Mouse (Mus musculus): ENCODE measurements around the gene Poc1b.
"Not testable (repeated sequence)": the region's sequence is repeated elsewhere in the genome, so short reads cannot be mapped to it uniquely, and the experiment has no call there.

Poc1b gene

DNA sequence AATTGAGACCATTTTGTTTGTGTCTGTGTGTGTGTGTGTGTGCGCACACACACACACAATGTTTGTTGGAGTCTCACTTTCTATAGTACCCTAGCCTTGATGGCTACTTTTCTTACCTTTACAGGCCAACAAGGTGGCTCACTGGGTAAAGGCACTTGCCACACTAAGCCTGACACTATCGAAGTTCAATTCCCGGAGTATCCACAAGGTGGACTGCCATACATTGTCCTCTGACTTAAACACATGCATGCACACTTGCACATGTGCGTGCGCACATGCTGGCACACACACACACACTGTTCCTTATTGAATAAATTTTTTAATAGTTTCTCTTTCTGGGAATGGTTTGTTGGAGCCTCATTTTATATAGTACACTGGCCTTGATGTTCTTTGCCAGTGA is 50.0 kb downstream of the Poc1b start:
- no peak for DNase-seq (ENCODE audit: low spot score in 2 of 2)

DNA sequence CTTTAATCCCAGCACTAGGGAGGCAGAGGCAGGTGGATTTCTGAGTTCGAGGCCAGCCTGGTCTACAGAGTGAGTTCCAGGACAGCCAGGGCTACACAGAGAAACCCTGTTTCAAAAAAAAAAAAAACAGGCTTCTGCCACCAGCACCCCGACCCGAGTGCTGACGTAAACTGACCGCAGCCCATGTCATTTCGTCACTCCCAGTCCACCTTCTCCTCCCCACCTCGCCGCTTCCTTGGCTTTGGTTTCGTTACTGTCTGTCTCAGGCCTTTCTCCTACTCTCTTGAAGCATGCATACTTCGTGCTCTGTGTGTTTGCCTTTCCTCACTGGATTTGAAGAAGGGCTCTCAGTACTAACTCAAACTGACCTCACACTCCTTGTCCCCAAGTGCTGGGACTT is 50.9 kb downstream of the Poc1b start:
- not testable (repeated sequence) for DNase-seq (ENCODE audit: low spot score in 2 of 2)

DNA sequence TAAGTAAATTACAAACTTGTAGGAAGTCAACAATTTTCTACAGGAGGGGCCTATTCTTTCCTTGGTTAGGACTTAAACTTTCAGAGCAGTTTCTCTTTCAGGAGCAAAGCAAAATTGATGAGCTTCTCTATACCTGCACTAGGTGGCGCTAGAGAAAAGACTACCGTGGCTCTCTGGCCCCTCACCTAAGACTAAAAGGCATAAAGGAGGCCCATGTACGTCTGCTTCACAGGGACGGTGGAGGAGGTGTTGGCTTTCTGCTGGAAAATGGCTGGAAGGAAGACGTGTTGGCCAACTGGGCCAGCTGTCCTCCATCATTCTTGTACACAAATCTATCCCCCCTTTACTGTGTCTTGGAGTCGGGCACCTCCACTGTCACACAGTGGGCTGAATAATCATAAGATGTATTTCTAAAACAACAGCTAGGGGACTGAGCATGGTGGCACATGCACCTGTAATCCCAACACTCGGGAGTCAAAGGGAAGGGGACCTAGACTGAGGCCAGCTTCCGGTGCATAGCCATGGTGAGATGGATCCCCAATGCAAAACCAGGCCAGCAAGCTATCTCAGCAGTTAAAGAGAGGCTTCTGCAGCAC is 55.2 kb downstream of the Poc1b start:
- peak; percentile 18 to 46 for DNase-seq (ENCODE audit: low spot score in 2 of 2)

DNA sequence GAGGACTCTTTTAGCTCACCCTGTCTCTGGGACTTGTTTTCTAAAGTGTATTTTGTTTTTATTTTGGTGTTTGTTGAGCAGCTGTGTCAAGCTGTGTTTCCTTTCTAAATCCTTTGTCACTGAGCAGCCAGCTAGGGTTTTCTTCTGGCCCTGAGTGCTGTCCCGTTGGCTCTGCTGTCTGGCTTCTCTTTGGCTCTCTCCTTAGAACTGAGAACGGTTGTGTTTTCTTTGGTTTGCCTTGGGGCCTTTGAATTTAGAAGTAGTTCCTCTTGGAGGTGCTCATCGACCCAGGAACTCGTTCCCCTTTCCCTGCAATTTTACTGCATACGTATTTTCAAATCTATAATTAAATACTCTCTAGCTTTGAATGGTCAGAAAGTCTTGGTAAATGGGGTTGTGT is 56.2 kb downstream of the Poc1b start:
- DNase-seq (ENCODE audit: low spot score in 2 of 2), result no peak

DNA sequence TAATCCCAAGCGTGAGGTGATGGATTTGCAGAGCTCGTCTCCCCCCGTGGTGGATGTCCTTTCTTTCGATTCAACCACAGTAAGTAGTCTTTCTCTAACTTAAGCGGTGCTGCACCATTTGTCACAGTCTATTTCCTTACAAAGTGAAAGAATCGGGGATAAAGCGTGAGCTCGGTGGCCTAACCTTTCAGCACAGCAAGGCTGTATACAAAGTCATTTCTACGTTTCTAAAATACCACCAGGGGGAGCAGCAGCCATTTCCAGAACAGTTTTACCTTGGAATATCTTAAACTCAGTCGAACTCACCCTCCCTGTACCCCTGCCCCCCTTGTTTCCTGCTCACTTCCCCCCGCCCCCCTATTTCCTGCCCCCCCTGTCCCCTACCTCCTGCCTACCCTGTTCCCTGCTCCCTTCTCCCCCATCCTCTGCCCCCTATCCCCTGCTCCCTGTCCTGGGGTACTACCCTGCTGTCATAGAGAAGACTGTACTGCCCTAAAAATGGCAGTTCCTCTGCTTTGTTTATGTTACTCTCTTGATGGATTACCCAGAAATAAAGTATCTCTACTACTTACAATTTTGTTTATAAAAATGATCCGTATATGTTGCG is 58.1 kb downstream of the Poc1b start:
- peak; percentile 13 to 26 for DNase-seq (ENCODE audit: low spot score in 2 of 2)

DNA sequence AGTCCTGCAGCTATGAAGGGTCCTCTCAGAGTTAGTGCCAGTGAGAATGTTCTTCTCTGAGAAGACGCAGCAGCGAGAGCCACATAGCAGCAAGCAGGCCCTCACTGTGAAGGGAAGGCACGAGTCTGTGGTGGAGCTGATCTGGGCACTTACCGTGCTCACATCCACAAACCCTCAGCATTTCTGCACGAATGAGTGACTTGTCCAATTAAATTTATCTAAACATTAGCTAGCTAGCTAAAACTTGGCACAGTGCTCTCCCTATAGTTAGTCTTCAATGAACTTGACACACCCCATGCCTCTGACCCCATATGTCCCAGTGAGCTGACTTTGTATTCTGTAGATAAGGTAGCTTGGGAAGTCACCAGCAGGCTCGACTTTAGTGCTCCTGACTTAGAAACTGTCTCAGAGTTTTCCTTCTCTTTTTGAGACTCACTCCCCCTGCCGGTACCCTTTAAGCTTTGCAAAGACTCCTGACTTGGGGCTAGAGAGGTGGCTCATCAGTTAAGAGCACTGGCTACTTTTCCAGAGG is 59.0 kb downstream of the Poc1b start:
- no peak for DNase-seq (ENCODE audit: low spot score in 2 of 2)

DNA sequence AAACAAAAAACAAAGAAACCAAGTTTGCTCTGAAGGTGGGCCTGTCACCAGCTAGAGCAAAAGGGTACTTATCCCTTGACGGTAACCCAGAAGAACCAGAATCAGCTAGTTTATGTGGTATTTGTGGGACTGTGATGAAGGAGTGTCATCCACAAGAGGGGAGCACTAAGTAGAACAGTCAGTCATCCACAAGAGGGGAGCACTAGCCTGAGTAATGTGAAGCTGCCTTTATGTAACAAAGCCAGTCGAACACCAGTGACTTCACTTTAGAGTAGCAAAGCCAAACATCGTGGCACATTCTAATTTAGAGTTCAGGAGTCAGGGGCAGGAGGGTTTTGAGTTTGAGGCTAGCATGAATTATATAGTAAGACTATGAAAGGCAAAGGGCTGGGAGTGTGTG is 59.6 kb downstream of the Poc1b start:
- DNase-seq (ENCODE audit: low spot score in 2 of 2), result no peak

DNA sequence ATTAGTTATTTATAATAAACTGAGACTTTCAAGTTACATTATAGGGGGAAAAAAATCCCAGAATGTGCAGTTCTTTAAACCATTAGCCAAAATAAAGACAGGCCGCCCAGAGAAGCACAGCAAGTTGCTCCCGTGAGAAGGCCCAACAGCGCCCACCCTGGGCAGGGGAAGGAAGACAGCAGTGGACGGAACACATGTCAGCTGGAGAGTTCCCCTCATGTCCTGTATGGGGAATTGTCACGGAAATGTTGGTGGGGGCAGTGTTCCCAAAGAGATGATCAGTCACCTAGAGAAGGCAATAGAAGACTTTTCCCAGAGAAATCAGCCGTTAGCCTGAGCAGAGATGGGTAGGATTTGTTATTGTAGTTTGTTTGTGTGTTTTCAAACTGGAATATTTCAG is 61.6 kb downstream of the Poc1b start:
- no peak for DNase-seq (ENCODE audit: low spot score in 2 of 2)

DNA sequence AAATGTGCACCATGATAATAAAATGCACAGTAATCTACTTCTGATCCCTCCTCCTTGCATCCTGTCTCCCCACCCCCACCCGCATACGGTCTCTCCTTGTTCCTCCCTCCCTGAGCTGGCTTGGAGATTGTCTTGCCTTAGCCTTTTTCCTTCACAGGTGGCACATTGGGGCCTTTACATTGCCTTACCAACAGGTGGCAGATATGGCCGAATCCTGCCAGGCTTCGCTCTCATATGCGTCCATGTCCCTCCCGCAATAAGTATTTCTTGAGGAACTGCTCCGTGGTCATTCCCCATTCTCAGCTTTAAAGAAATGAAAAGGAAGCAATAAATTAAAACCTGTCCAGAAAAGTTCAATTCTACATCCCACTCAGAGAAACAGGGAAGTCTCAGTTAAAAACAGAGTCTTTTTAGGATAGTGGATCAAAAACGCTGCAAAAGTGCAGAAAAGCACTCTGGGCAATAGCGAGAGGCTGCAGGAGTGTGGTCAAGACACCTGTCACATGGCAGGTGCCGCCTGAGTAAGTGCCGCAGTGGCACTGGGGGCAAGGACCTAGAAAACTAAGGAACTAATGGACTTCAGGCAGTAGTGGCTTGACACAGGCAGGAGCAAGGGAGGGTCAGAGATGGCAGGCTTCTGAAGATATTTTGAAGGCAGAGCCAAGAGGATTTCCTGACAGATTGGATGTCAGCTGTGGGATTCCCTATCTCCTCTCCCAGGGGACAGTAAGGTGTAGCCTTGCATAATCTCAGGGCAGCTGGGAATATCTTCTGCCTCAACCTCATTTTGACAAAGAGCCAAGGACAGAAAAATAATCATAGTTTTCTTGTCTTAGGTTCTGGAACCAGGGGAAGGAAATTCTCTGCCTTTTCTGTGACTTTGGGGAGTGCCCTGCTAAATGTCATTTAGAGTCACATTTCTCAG is 62.3 kb downstream of the Poc1b start:
- no peak for DNase-seq (ENCODE audit: low spot score in 2 of 2)

DNA sequence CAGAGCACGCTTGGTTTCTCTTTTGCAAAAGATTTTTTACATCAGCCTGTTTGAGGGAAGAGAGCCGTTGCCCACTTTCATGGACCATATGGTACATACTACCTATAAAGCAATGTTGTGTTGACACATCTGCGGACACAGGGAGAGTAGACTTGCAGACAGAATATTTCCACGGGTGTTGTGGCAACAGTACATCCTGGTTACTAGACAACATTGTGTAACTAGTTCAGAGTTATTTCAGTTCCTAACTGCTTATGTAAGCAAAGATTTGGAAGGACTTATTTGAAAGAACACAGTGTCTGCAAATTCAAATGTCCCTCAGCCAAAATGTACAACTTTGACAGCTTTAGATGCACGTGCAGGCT is 62.9 kb downstream of the Poc1b start:
- DNase-seq (ENCODE audit: low spot score in 2 of 2), result no peak

DNA sequence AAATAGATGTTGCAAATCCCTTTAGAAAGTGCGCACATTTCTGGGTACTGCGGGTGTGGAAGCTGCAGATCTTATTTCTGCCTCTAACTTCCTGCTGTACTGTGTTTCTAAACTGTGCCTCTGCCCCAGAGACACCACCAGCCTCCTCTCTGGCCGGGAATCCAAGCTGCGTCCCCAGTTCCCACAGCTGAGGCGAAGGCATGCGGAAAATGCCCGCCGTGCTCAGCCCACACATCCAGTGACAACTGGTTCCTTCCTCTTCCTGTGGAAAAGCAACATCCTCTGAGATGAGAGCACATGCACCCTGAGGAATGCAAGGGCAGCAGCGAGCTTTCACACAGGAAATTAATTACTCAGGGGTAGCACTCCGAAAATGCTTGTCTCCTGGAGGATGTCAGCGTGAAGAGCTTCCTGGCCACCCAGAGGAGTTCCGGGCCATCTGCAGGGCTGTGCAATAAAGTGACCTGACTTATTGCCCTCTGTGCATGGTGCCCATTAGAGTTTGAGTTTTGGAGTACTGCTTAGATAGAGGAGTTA is 65.2 kb downstream of the Poc1b start:
- DNase-seq (ENCODE audit: low spot score in 2 of 2), result peak in 1 of 2 experiments; percentile 14

DNA sequence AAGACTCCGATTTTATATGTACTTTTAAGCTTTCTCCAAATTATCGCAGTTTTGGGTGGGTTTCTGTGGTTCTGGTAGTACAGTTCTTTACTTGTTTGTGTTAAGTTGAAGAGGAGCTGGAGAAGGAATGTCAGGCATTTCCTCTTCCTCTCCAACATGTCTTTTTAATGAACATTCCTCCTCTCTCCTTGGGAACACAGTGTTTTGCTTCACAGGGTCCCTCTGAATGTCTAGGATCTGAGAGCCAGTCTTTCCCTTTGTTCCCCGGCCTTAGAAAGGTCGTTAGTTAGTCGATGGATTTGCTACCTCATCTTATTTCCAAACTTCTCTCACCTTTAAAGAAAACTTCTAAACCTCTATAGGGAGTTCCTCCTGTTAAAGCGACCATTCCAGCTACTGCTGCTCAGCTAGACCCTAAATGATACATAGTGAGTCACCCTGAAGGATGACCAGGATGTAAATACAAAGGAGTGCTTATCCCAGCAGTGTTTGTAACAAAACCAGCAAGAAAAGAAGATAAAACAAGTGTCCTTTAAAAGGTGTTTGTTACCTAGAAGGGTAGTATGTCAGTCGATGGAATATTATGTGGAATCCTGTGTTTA is 66.2 kb downstream of the Poc1b start:
- DNase-seq (ENCODE audit: low spot score in 2 of 2), result no peak

DNA sequence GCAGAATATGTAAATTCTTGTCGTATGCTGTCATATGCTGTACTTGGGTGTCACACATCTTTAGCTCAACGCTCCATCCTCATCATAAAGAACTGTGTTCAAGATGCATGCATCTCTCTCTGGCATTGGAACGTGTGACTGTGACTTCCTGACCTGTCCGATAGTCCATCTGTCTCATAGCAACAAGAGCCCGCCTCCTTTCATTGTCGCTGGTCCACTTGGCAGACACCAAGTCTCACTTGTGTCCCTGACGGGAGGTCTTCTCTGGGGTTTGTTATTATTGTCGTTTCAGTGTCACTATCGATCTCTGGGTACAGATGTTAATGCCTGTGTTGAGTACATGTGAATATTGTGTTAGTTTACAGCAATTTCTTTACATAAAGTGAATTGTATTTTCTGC is 70.1 kb downstream of the Poc1b start:
- no peak for DNase-seq (ENCODE audit: low spot score in 2 of 2)

DNA sequence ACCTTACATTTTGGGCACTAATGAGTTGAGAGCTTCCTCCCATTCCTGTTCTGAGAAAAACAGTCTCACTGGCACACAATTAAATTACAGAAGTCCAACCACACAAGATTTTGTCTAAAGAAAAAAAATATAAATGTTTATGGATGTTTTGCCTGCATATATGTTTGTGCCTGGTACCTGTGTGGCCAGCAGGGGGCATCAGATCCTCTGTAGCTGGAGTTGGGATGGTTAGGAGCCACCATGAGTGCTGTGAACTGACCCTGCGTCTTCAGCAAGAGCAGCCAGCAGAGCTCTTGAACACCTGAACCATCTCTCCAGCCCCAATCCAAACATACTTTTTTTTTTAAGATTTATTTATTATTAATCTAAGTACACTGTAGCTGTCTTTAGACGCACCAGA is 71.3 kb downstream of the Poc1b start:
- DNase-seq (ENCODE audit: low spot score in 2 of 2), result no peak

DNA sequence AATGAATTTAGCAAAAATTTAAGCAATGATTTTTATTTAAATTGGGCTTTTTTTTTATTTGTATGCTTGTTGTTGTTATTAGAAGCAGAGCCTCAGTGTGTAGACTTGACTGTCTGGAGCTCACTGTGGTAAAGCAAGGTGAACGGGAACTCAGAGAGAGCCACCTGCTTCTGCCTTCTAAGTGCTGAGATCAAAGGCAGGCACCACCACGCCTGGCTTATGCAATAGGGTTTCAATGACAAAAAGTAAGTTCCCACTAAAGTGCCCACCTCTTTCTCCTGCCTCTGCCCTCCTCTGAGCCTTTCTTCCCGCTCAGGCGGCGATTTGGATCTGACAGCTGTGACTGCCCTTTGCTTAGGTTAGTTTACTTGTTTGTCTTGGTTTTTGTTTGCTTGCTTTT is 72.3 kb downstream of the Poc1b start:
- DNase-seq (ENCODE audit: low spot score in 2 of 2), result no peak

DNA sequence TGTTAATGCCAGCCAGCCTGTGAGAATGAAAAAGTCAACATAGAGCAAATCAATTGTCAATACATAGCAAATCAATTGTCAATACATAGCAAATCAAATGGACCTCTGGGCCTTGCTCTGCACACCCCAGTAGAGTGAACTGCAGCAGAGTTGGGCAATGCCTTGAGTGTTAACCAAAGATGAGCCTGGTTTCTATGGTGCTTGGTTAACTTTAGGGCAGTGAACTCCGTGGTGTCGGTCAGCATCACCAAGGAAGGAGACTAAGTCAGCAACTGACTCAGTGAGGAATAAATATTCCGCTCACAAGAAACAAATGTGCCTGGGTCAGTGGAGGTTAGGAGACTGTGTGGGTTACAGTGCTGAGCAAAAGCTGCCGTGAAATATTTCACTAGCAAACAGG is 72.7 kb downstream of the Poc1b start:
- DNase-seq (ENCODE audit: low spot score in 2 of 2), result no peak

DNA sequence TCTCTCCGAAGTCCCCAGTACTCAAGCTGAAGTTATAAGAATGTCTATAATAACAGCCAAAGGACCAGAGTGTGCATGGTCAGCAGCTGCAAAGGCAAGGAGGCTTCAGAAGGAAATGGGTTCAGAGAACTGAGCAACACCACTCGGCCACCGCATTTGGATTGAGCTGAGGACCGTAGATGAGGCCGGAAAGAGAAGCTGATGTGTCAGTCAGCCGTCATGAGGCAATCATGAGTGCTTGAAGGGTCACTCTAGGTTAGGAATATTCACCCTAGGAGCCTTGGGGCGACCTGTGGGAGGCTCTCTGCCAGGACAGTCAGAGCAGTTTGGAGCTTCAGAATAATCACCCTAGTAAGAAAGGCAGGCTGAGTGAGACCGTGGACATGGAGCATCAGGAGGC is 74.7 kb downstream of the Poc1b start:
- DNase-seq (ENCODE audit: low spot score in 2 of 2), result no peak

DNA sequence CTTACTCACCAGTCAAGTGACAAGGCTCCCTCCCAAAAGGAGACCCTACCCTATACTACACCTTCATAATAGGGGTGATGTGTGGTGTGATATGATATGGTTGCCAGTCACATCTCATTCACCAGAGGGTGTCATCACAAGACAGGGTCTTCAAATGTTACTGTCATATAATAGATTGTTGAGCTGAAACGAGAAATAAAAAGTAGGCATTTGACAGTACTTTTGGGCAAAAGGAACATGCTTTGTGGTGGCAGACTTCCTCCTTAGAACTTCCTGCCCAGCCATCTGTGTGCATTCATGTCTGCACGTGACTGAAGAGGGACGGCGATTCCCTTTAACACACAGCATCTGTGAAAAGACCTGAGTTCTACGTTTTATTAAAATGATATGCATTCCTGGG is 75.3 kb downstream of the Poc1b start:
- peak in 1 of 2 experiments; percentile 61 for DNase-seq (ENCODE audit: low spot score in 2 of 2)

DNA sequence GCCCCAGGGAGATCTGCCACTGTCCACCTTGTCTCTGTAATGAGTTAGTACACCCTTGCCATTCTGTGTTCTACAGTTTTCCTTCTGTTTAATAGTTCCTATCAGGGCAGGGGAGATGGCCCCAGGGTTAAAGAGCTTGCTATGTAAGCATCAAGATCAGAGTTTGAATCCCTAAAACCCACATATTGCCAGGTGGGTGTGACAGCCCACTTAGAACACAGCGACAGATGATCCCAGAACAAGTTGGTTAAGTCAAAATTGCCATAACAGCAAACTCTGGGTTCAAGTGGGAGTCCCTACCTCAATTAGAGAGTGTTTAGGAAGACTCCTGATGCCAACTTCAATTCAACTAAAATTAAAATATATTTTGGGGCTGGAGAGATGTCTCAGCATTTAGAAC is 81.3 kb downstream of the Poc1b start:
- DNase-seq (ENCODE audit: low spot score in 2 of 2), result no peak

DNA sequence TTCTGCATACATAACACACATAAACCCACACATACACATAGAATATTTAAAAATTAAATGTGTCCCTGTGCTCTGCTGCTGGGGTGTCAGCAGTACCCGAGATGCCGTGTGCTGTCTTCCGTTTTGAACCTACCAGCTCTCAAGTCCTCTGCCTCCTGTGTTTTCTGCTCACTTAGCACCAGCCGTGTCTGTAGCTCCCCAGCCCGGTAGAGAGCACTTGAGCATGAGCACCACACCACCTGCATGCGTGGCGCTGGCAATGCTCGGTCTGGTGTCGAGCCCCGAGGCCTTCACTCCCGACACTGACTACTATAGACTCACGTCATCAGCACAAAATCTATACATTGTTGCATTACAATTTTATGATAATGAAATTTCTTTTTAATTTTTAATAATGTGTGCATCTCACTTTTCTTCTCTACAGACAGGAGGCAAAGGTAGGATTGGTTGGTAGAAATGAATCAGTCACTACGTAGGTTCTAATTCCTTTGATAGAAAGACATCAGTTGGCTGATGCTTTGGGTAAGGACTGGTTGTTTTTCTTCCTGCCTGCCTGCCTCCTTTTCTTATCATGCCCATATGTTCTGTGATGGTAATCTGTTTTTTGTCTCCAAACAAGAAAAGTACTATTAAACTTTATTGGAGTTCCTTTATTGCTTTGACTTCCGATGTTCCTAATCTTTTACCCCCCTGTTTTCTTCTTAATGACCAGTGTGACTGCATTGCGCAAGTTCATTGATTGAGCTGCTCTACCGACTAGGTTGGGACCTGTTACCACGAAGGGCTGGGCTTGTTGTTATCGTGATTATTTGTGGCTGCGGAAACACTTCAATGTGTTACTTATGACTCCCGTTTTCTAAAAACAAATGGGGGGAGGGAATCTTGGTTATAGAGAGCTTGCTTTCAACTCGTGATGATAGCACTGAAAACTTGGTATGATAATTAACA is 82.1 kb downstream of the Poc1b start:
- DNase-seq (ENCODE audit: low spot score in 2 of 2), result no peak

DNA sequence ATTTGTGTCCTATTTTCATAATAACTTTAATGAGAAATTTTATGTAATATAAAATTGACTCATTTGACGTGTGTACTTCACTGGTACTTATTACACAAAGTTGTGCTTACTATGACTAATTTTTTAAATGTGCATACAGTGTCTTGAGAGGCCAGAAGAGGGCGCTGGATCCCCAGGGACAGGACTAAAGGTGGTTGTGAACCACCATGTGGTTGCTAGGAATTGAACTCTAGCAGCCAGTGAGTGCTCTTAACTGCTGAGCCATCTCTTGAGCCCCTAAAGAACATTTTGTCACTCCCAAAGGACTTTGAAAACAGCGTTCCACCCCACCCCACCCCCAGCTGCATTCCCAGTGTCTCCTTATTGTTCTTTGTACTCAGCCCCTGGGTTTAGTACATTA is 84.0 kb downstream of the Poc1b start:
- DNase-seq (ENCODE audit: low spot score in 2 of 2), result peak; percentile 41 to 69
